Mouse (Mus musculus) bone marrow, adult 2 months (tissue): Measurements from ENCODE around the gene Utp14b. TPM values are rescaled to one million over a fixed set of nuclear protein-coding genes. Genes with fewer than 3 reads are reported as not detected.

Experiments
- H3K27ac ChIP-seq: fragments of 200-500 bp; 2 replicates; pipeline ENCODE4 v1.5.1; 2012; ENCODE audit warnings: low read depth, mild to moderate bottlenecking, control low read depth, inconsistent platforms, low read length; ENCODE audit not compliant: control insufficient read depth, poor library complexity, insufficient read depth
- H3K4me1 ChIP-seq: fragments of 200-500 bp; 2 replicates; pipeline ENCODE4 v1.6.1; 2011; ENCODE audit warnings: low read length; ENCODE audit not compliant: control insufficient read depth, insufficient read depth
- H3K4me3 ChIP-seq: fragments of 200-500 bp; replicated peaks from 2 replicates; pipeline ENCODE3; 2011; ENCODE audit warnings: mild to moderate bottlenecking, low read depth, low read length, control low read depth; ENCODE audit not compliant: control insufficient read depth
- CTCF ChIP-seq: fragments of 200-500 bp; IDR thresholded peaks from 2 replicates; pipeline ENCODE4 v1.5.1; 2011; ENCODE audit warnings: low read length, control low read depth; ENCODE audit not compliant: control insufficient read depth, insufficient read depth
- POLR2A ChIP-seq: fragments of 200-500 bp; IDR thresholded peaks from 2 replicates; pipeline ENCODE4 v1.6.1; 2011; ENCODE audit warnings: low read depth, mild to moderate bottlenecking, control low read depth, low read length, borderline replicate concordance; ENCODE audit not compliant: control insufficient read depth
- WGBS: fragments of 180-500 bp; shearing (Covaris S2); methylation state at CpG from one replicate; pipeline ENCODE4 v1.1.7; 2018; 5-methylcytosine and 5-hydroxymethylcytosine counted together
- polyA plus RNA-seq: library from polyadenylated mRNA; stranded (reverse); fragments of >200 nt; gene quantifications from 2 replicates; pipeline ENCODE4 v1.2.4, GENCODE M21; 2011; ENCODE audit warnings: low replicate concordance; ENCODE audit not compliant: missing spikeins, insufficient read depth, insufficient read length

Gene Utp14b
- polyA plus RNA-seq, 1 experiment: 3.8 TPM

GRCm38 (mm10) chr1:78642197-78642596 lies 15.6 kb upstream of the Utp14b start:
- 71% methylated on average over 2 of the region's 2 CpGs for WGBS

GRCm38 (mm10) chr1:78647317-78647885 lies 10.4 kb upstream of the Utp14b start:
- no peaks in the 10 kb centered on the region for H3K4me1 ChIP-seq
- TF ChIP-seq CTCF: no peak
- TF ChIP-seq POLR2A: no peak
- no peak overlapping the region for H3K4me3 ChIP-seq
- WGBS: 74% methylated on average over 8 of the region's 8 CpGs
- no peak overlapping the region for H3K27ac ChIP-seq

More at GRCm38 (mm10) chr1:78642197-78642596, 15.6 kb upstream of the Utp14b start:
- TF ChIP-seq POLR2A (no peak), CTCF (no peak)
- H3K27ac ChIP-seq: no peak overlapping the region
- H3K4me3 ChIP-seq: no peak overlapping the region
- H3K4me1 ChIP-seq: no peaks in the 10 kb centered on the region

- Histone ChIP-seq H3K27ac (no peak overlapping the region), H3K4me1 (no peaks in the 10 kb centered on the region), H3K4me3 (no peak overlapping the region)
- WGBS: 72% methylated on average over 6 of the region's 6 CpGs
- TF ChIP-seq CTCF: no peak
- TF ChIP-seq POLR2A: no peak
Measured at GRCm38 (mm10) chr1:78649269-78650061, 8.4 kb upstream of the Utp14b start.

- Histone ChIP-seq H3K4me1 (no peaks in the 10 kb centered on the region), H3K27ac (no peak overlapping the region), H3K4me3 (no peak overlapping the region)
- 52% methylated on average over 2 of the region's 2 CpGs for WGBS
- TF ChIP-seq CTCF: no peak
- TF ChIP-seq POLR2A: no peak
Measured at GRCm38 (mm10) chr1:78656472-78656871, 1.4 kb upstream of the Utp14b start.

GRCm38 (mm10) chr1:78657021-78657629 lies 713 bp upstream of the Utp14b start:
- TF ChIP-seq CTCF (no peak), POLR2A (no peak)
- H3K27ac ChIP-seq: no peak overlapping the region; the same call in 1 of the 2 replicates
- WGBS: 26% methylated on average over 22 of the region's 22 CpGs
- H3K4me1 ChIP-seq: no peaks in the 10 kb centered on the region
- H3K4me3 ChIP-seq: peak overlapping the region; percentile 28

GRCm38 (mm10) chr1:78658441-78659269 lies 817 bp downstream of the Utp14b start:
- Histone ChIP-seq H3K27ac (no peak overlapping the region; the same call in 1 of the 2 replicates), H3K4me1 (no peaks in the 10 kb centered on the region), H3K4me3 (peak overlapping the region; percentile 71)
- WGBS: 7% methylated on average over 20 of the region's 20 CpGs
- no peak for TF ChIP-seq POLR2A
- no peak for TF ChIP-seq CTCF

- no peak overlapping the region for H3K27ac ChIP-seq
- no peaks in the 10 kb centered on the region for H3K4me1 ChIP-seq
- no peak overlapping the region for H3K4me3 ChIP-seq
- WGBS: 71% methylated on average over 4 of the region's 4 CpGs
- TF ChIP-seq CTCF: no peak
- TF ChIP-seq POLR2A: no peak
Measured at GRCm38 (mm10) chr1:78659270-78659823, 1.5 kb downstream of the Utp14b start.
